Mouse (Mus musculus) forebrain, embryonic 15.5 days (tissue): Measurements from ENCODE around the gene Tssk6. TPM values are rescaled to one million over a fixed set of nuclear protein-coding genes. Genes with fewer than 3 reads are reported as not detected.

Experiments used
- ATAC-seq: fragments of 200-750 bp; cut with Nextera tagmentation; replicated peaks from 2 replicates; pipeline ENCODE4 v1.8.0; 2017; ENCODE audit warnings: mild to moderate bottlenecking, moderate TSS enrichment, moderate library complexity
- H3K27ac ChIP-seq: fragments of 300-500 bp; sonication (generic); replicated peaks from 2 replicates; pipeline ENCODE4 v1.5.1; 2015; ENCODE audit warnings: mild to moderate bottlenecking, inconsistent platforms
- H3K27me3 ChIP-seq: fragments of 300-500 bp; sonication (generic); 2 replicates; pipeline ENCODE4 v1.6.1; 2015; ENCODE audit warnings: inconsistent platforms
- H3K36me3 ChIP-seq: fragments of 300-500 bp; sonication (generic); 2 replicates; pipeline ENCODE4 v1.6.1; 2015; ENCODE audit warnings: mild to moderate bottlenecking, inconsistent platforms
- H3K4me1 ChIP-seq: fragments of 300-500 bp; sonication (generic); 2 replicates; pipeline ENCODE4 v1.6.1; 2015; ENCODE audit warnings: inconsistent platforms
- H3K4me2 ChIP-seq: fragments of 300-500 bp; sonication (generic); replicated peaks from 2 replicates; pipeline ENCODE4 v1.6.1; 2015; ENCODE audit warnings: mild to moderate bottlenecking, inconsistent platforms
- H3K4me3 ChIP-seq: fragments of 300-500 bp; sonication (generic); 2 replicates; pipeline ENCODE4 v1.5.1; 2015; ENCODE audit warnings: mild to moderate bottlenecking, inconsistent platforms
- H3K9ac ChIP-seq: fragments of 300-500 bp; sonication (generic); replicated peaks from 2 replicates; pipeline ENCODE4 v1.6.1; 2015; ENCODE audit warnings: mild to moderate bottlenecking, inconsistent platforms
- H3K9me3 ChIP-seq: fragments of 300-500 bp; sonication (generic); 2 replicates; pipeline ENCODE4 v1.6.1; 2016; ENCODE audit warnings: inconsistent platforms
- WGBS: fragments of 180-500 bp; shearing (Covaris S2); methylation state at CpG from one replicate; pipeline ENCODE4 v1.1.7; 2015; ENCODE audit warnings: mixed read lengths; 5-methylcytosine and 5-hydroxymethylcytosine counted together
- polyA plus RNA-seq: library from polyadenylated mRNA; unstranded; fragments of >200 nt; fragmentation: Nextera tagmentation; extraction: Ambion mirVana; gene quantifications from 2 replicates; pipeline ENCODE4 v1.2.1, GENCODE M21; 2015

Gene Tssk6
- polyA plus RNA-seq = 3.4 and 3.8 TPM in 2 replicates

- Histone ChIP-seq H3K36me3 (peaks cover 2% of the 10 kb centered on the region; the same call in 1 of the 2 replicates), H3K27me3 (no peaks in the 10 kb centered on the region), H3K9ac (peak within 1 kb of the TSS; percentile 74), H3K27ac (peak within 1 kb of the TSS; percentile 89), H3K4me3 (peak within 1 kb of the TSS; percentile 62), H3K9me3 (no peaks in the 10 kb centered on the region), H3K4me2 (peak within 1 kb of the TSS; percentile 97), H3K4me1 (peaks cover 40% of the 10 kb centered on the region)
- peak; percentile 6 for ATAC-seq
- WGBS = 6% methylated on average over 89 of the region's 89 CpGs
These were observed at the start of gene Tssk6, which contains the start of the genes Ndufa13 and Yjefn3 for GRCm38 (mm10) chr8:69902163-69903062. TSS of gene Tssk6 (plus strand) at chr8:69902184. TSS of gene Ndufa13 (minus strand) at chr8:69902558. TSS of gene Yjefn3 (minus strand) at chr8:69902712.

- H3K36me3 ChIP-seq = no peaks in the 10 kb centered on the region
- 95% methylated on average over 10 of the region's 10 CpGs for WGBS
- H3K9ac ChIP-seq = no peak overlapping the region
- no peaks in the 10 kb centered on the region for H3K9me3 ChIP-seq
- no peaks in the 10 kb centered on the region for H3K27me3 ChIP-seq
- ATAC-seq = no peak
- no peaks in the 10 kb centered on the region for H3K4me1 ChIP-seq
- no peak overlapping the region for H3K27ac ChIP-seq
- no peak overlapping the region for H3K4me3 ChIP-seq
- no peak overlapping the region for H3K4me2 ChIP-seq
These were observed 48.1 kb upstream of the Tssk6 start for GRCm38 (mm10) chr8:69853869-69854268.

GRCm38 (mm10) chr8:69860807-69861206 lies 41.2 kb upstream of the Tssk6 start:
- H3K36me3 ChIP-seq = peaks cover 3% of the 10 kb centered on the region; the same call in 1 of the 2 replicates
- H3K9ac ChIP-seq = no peak overlapping the region
- ATAC-seq = no peak
- H3K27me3 ChIP-seq = no peaks in the 10 kb centered on the region
- no peaks in the 10 kb centered on the region for H3K9me3 ChIP-seq
- no peak overlapping the region for H3K4me2 ChIP-seq
- H3K4me3 ChIP-seq = no peak overlapping the region
- H3K27ac ChIP-seq = no peak overlapping the region
- H3K4me1 ChIP-seq = no peaks in the 10 kb centered on the region
- WGBS = 55% methylated on average over 4 of the region's 4 CpGs

- Histone ChIP-seq H3K9me3 (no peaks in the 10 kb centered on the region), H3K4me1 (no peaks in the 10 kb centered on the region), H3K27ac (no peak overlapping the region), H3K4me2 (no peak overlapping the region), H3K36me3 (peaks cover 3% of the 10 kb centered on the region; the same call in 1 of the 2 replicates), H3K27me3 (no peaks in the 10 kb centered on the region), H3K4me3 (no peak overlapping the region), H3K9ac (no peak overlapping the region)
- no peak for ATAC-seq
- 79% methylated on average over 2 of the region's 2 CpGs for WGBS
These were observed 40.7 kb upstream of the Tssk6 start for GRCm38 (mm10) chr8:69861251-69861650.

- ATAC-seq = no peak
- H3K36me3 ChIP-seq = peaks cover 3% of the 10 kb centered on the region; the same call in 1 of the 2 replicates
- H3K4me3 ChIP-seq = no peak overlapping the region
- 87% methylated on average over 5 of the region's 5 CpGs for WGBS
- no peaks in the 10 kb centered on the region for H3K27me3 ChIP-seq
- no peaks in the 10 kb centered on the region for H3K4me1 ChIP-seq
- H3K9me3 ChIP-seq = no peaks in the 10 kb centered on the region
- H3K9ac ChIP-seq = no peak overlapping the region
- no peak overlapping the region for H3K27ac ChIP-seq
- H3K4me2 ChIP-seq = no peak overlapping the region
These were observed 38.5 kb upstream of the Tssk6 start for GRCm38 (mm10) chr8:69863387-69864020.

GRCm38 (mm10) chr8:69864180-69864579 lies 37.8 kb upstream of the Tssk6 start:
- Histone ChIP-seq H3K36me3 (peaks cover under 1% of the 10 kb centered on the region; the same call in 1 of the 2 replicates), H3K4me3 (no peak overlapping the region), H3K9me3 (no peaks in the 10 kb centered on the region), H3K9ac (no peak overlapping the region), H3K27ac (no peak overlapping the region), H3K4me2 (no peak overlapping the region), H3K27me3 (no peaks in the 10 kb centered on the region), H3K4me1 (no peaks in the 10 kb centered on the region)
- ATAC-seq = no peak
- 80% methylated on average over 5 of the region's 5 CpGs for WGBS

GRCm38 (mm10) chr8:69867696-69868326 lies 34.2 kb upstream of the Tssk6 start:
- Histone ChIP-seq H3K9me3 (no peaks in the 10 kb centered on the region), H3K4me2 (no peak overlapping the region), H3K27me3 (no peaks in the 10 kb centered on the region), H3K27ac (no peak overlapping the region), H3K36me3 (no peaks in the 10 kb centered on the region), H3K4me3 (no peak overlapping the region), H3K4me1 (no peaks in the 10 kb centered on the region), H3K9ac (no peak overlapping the region)
- no peak for ATAC-seq
- WGBS = 89% methylated on average over 5 of the region's 5 CpGs

- WGBS = 90% methylated on average over 11 of the region's 11 CpGs
- no peaks in the 10 kb centered on the region for H3K4me1 ChIP-seq
- H3K4me2 ChIP-seq = no peak overlapping the region
- no peak overlapping the region for H3K27ac ChIP-seq
- H3K9me3 ChIP-seq = no peaks in the 10 kb centered on the region
- H3K4me3 ChIP-seq = no peak overlapping the region
- H3K9ac ChIP-seq = no peak overlapping the region
- no peak for ATAC-seq
- no peaks in the 10 kb centered on the region for H3K27me3 ChIP-seq
- no peaks in the 10 kb centered on the region for H3K36me3 ChIP-seq
These were observed 31.8 kb upstream of the Tssk6 start for GRCm38 (mm10) chr8:69870003-69870765.

GRCm38 (mm10) chr8:69870907-69871306 lies 31.1 kb upstream of the Tssk6 start:
- WGBS = 94% methylated on average over 6 of the region's 6 CpGs
- H3K36me3 ChIP-seq = no peaks in the 10 kb centered on the region
- no peak overlapping the region for H3K4me2 ChIP-seq
- H3K4me1 ChIP-seq = no peaks in the 10 kb centered on the region
- H3K9me3 ChIP-seq = no peaks in the 10 kb centered on the region
- H3K27me3 ChIP-seq = no peaks in the 10 kb centered on the region
- no peak for ATAC-seq
- no peak overlapping the region for H3K9ac ChIP-seq
- H3K27ac ChIP-seq = no peak overlapping the region
- H3K4me3 ChIP-seq = no peak overlapping the region

- Histone ChIP-seq H3K4me2 (no peak overlapping the region), H3K9ac (no peak overlapping the region), H3K9me3 (no peaks in the 10 kb centered on the region), H3K27me3 (peaks cover 4% of the 10 kb centered on the region; the same call in 1 of the 2 replicates), H3K4me3 (no peak overlapping the region), H3K36me3 (no peaks in the 10 kb centered on the region), H3K27ac (no peak overlapping the region), H3K4me1 (no peaks in the 10 kb centered on the region)
- ATAC-seq = no peak
- WGBS = 13% methylated on average over 9 of the region's 9 CpGs
These were observed 27.8 kb upstream of the Tssk6 start for GRCm38 (mm10) chr8:69874155-69874554.

- Histone ChIP-seq H3K4me3 (no peak overlapping the region), H3K9me3 (no peaks in the 10 kb centered on the region), H3K36me3 (no peaks in the 10 kb centered on the region), H3K4me1 (no peaks in the 10 kb centered on the region), H3K4me2 (no peak overlapping the region), H3K27me3 (peaks cover 6% of the 10 kb centered on the region), H3K9ac (no peak overlapping the region), H3K27ac (no peak overlapping the region)
- ATAC-seq = no peak
- 91% methylated on average over 13 of the region's 13 CpGs for WGBS
These were observed 27.3 kb upstream of the Tssk6 start for GRCm38 (mm10) chr8:69874654-69875053.
